Mouse (Mus musculus): ENCODE measurements at regions not wholly inside any gene's neighbourhood (a gene's known extent, or its start where the extent isn't known, plus 50 kb on each side); places are given as distances from the start of the nearest gene placed in this dataset.

- TF ChIP-seq GATA1 (IDR thresholded peaks at IDR 0.05; ENCODE audit: borderline replicate concordance, low read length) (no peak), FLI1 (IDR thresholded peaks at IDR 0.05; ENCODE audit: low read length) (no peak)
These were observed 64.0 kb upstream of the Bace2 start for GRCm38 (mm10) chr16:97292484-97293048.
